Mouse (Mus musculus) spleen, adult 18-20 months (tissue): Measurements from ENCODE around the gene 1700025F22Rik.
A peak's percentile ranks its signal among the peaks of the same experiment; 100 is the strongest.
"Not testable (repeated sequence)": the region's sequence is repeated elsewhere in the genome, so short reads cannot be mapped to it uniquely, and the experiment has no call there.

ENCODE experiments used
- DNase-seq, 2 experiments: peaks; one replicate each; pipeline ENCODE4 v3.0.0; 2022; ENCODE audit warnings: mixed read lengths in 2 of 2

The 1700025F22Rik gene

GRCm38 (mm10) chr19:11165172-11165571 lies at the start of gene 1700025F22Rik:
Gene 1700025F22Rik, minus strand, starts transcription at chr19:11165320.
- DNase-seq: peak; percentile 45 to 69

- no peak for DNase-seq
Measured at GRCm38 (mm10) chr19:11196546-11196945, 31.4 kb upstream of the 1700025F22Rik start, which contains the start of gene Ms4a13. Gene Ms4a13, minus strand, starts transcription at chr19:11196737.

GRCm38 (mm10) chr19:11192552-11192951 lies 27.4 kb upstream of the 1700025F22Rik start:
- DNase-seq: no peak

GRCm38 (mm10) chr19:11184121-11184520 lies 19.0 kb upstream of the 1700025F22Rik start:
- peak; percentile 27 to 68 for DNase-seq

GRCm38 (mm10) chr19:11177464-11177863 lies 12.3 kb upstream of the 1700025F22Rik start:
- no peak for DNase-seq

GRCm38 (mm10) chr19:11157890-11158289 lies 7.2 kb downstream of the 1700025F22Rik start:
- not testable (repeated sequence) for DNase-seq

- DNase-seq: no peak
Measured at GRCm38 (mm10) chr19:11135336-11135735, 29.8 kb downstream of the 1700025F22Rik start.

- DNase-seq: no peak
Measured at GRCm38 (mm10) chr19:11134852-11135251, 30.3 kb downstream of the 1700025F22Rik start.

- DNase-seq: not testable (repeated sequence)
Measured at GRCm38 (mm10) chr19:11130776-11131175, 34.3 kb downstream of the 1700025F22Rik start, which contains the start of gene 1700017D01Rik. Gene 1700017D01Rik, minus strand, starts transcription at chr19:11130876.

- no peak for DNase-seq
Measured at GRCm38 (mm10) chr19:11129702-11130101, 35.4 kb downstream of the 1700025F22Rik start.

- DNase-seq: peak; percentile 16 to 20
Measured at GRCm38 (mm10) chr19:11121016-11121420, 44.1 kb downstream of the 1700025F22Rik start.

GRCm38 (mm10) chr19:11119338-11119737 lies 45.8 kb downstream of the 1700025F22Rik start:
- DNase-seq: no peak

GRCm38 (mm10) chr19:11107746-11108145 lies 57.4 kb downstream of the 1700025F22Rik start:
- no peak for DNase-seq

GRCm38 (mm10) chr19:11101880-11102279 lies 63.2 kb downstream of the 1700025F22Rik start:
- DNase-seq: no peak

- DNase-seq: no peak
Measured at GRCm38 (mm10) chr19:11098401-11098800, 66.7 kb downstream of the 1700025F22Rik start.

- DNase-seq: peak in 1 of 2 experiments; percentile 13
Measured at GRCm38 (mm10) chr19:11092131-11092530, 73.0 kb downstream of the 1700025F22Rik start.
